Comparison of ENCODE assay signal across 9 mouse cellular contexts in genomic region chr9:41028470-41028869, GRCm38 (mm10). TPM values are rescaled to one million over a fixed set of nuclear protein-coding genes. Genes with fewer than 3 reads are reported as not detected.
DNase-seq lines count a peak whose midpoint lies in the region; ATAC-seq lines count a peak whose summit lies in the region.
"Had no signal": no experiment of that assay in that cellular context is flagged by ENCODE, and none has a peak within 500 bp of the region (broad histone marks: within the 10 kb centered on the region; RNA-seq: fewer than 3 reads in every experiment).

No protein-coding gene starts in this region.

- peak; percentile 71 for DNase-seq in hindbrain, embryonic 11.5 days (ENCODE audit: low spot score)
- peak; percentile 80 for DNase-seq in CD4-positive, CD25-positive, alpha-beta regulatory T cell, adult 2 months (ENCODE audit: low read depth, low spot score)
- DNase-seq in adipocyte (ENCODE audit: low spot score) (peak; percentile 12), MN1 (ENCODE audit: low spot score) (no peak)
- peak; percentile 31 for DNase-seq in embryonic facial prominence, embryonic 14.5 days (ENCODE audit: low spot score)
- DNase-seq in layer of hippocampus, postnatal 36 days = peak; percentile 42 to 49

- H3K9me3 ChIP-seq in hindbrain, embryonic 11.5 days (ENCODE audit: control insufficient read depth, low read length) = no peaks in the 10 kb centered on the region
- H3K9me3 ChIP-seq in hindbrain, embryonic 16.5 days (ENCODE audit: control insufficient read depth, low read length) = no peaks in the 10 kb centered on the region
- no peaks in the 10 kb centered on the region for H3K9me3 ChIP-seq in embryonic facial prominence, embryonic 14.5 days (ENCODE audit: control insufficient read depth, low read length)
- H3K9me3 ChIP-seq: limb, embryonic 15.5 days had no signal

- H3K27ac ChIP-seq in hindbrain, embryonic 11.5 days (ENCODE audit: low read depth, low read length) = no peak overlapping the region
- no peak overlapping the region for H3K27ac ChIP-seq in hindbrain, embryonic 16.5 days (ENCODE audit: low read depth, low read length)
- H3K27ac ChIP-seq in embryonic facial prominence, embryonic 14.5 days (replicated peaks; ENCODE audit: low read depth, low read length) = no peak overlapping the region
- H3K27ac ChIP-seq: limb, embryonic 15.5 days had no signal

- ATAC-seq in hindbrain, embryonic 11.5 days (ENCODE audit: low FRiP score) = no peak
- ATAC-seq in hindbrain, embryonic 16.5 days = no peak
- ATAC-seq in embryonic facial prominence, embryonic 14.5 days (ENCODE audit: low read depth) = no peak
- peak; percentile 62 for ATAC-seq in neutrophil, adult 5-6 weeks (ENCODE audit: extremely low read depth, insufficient number of reproducible peaks, low FRiP score, poor library complexity, severe bottlenecking)

- no peaks in the 10 kb centered on the region for H3K36me3 ChIP-seq in hindbrain, embryonic 11.5 days (ENCODE audit: control insufficient read depth, insufficient read depth, low read length)
- peaks cover 4% of the 10 kb centered on the region; the same call in 1 of the 2 replicates for H3K36me3 ChIP-seq in hindbrain, embryonic 16.5 days (ENCODE audit: control insufficient read depth, insufficient read depth, low read length)
- no peaks in the 10 kb centered on the region for H3K36me3 ChIP-seq in embryonic facial prominence, embryonic 14.5 days (ENCODE audit: control insufficient read depth, insufficient read depth, low read length)

- H3K9ac ChIP-seq in hindbrain, embryonic 11.5 days (ENCODE audit: low read depth, low read length) = no peak overlapping the region
- H3K9ac ChIP-seq in hindbrain, embryonic 16.5 days (ENCODE audit: low read depth, low read length) = no peak overlapping the region
- no peak overlapping the region for H3K9ac ChIP-seq in embryonic facial prominence, embryonic 14.5 days (ENCODE audit: low read depth, low read length)
- H3K9ac ChIP-seq: limb, embryonic 15.5 days had no signal

- 0 out of 2 replicates have a peak, but pooled peaks cover 3% of the 10 kb centered on the region for H3K4me1 ChIP-seq in hindbrain, embryonic 11.5 days (replicated peaks; ENCODE audit: control insufficient read depth, insufficient read depth, low read length)
- H3K4me1 ChIP-seq in hindbrain, embryonic 16.5 days (ENCODE audit: control insufficient read depth, insufficient read depth, low read depth, low read length) = peaks cover 9% of the 10 kb centered on the region
- peaks cover 10% of the 10 kb centered on the region for H3K4me1 ChIP-seq in embryonic facial prominence, embryonic 14.5 days (ENCODE audit: control insufficient read depth, insufficient read depth, low read length)

- WGBS in hindbrain, embryonic 11.5 days = 44% methylated on average over 5 of the region's 5 CpGs
- WGBS in hindbrain, embryonic 16.5 days = 46% methylated on average over 5 of the region's 5 CpGs
- WGBS in embryonic facial prominence, embryonic 14.5 days = 48% methylated on average over 5 of the region's 5 CpGs

- no peaks in the 10 kb centered on the region for H3K27me3 ChIP-seq in hindbrain, embryonic 11.5 days (ENCODE audit: control insufficient read depth, insufficient read depth, low read length)
- H3K27me3 ChIP-seq in hindbrain, embryonic 16.5 days (replicated peaks; ENCODE audit: control insufficient read depth, insufficient read depth, low read length) = no peaks in the 10 kb centered on the region
- H3K27me3 ChIP-seq in embryonic facial prominence, embryonic 14.5 days (replicated peaks; ENCODE audit: control insufficient read depth, insufficient read depth, low read length) = no peaks in the 10 kb centered on the region
- H3K27me3 ChIP-seq: limb, embryonic 15.5 days had no signal

- H3K4me2 ChIP-seq in hindbrain, embryonic 11.5 days (replicated peaks; ENCODE audit: low read depth, low read length) = no peak overlapping the region
- H3K4me2 ChIP-seq in hindbrain, embryonic 16.5 days (ENCODE audit: low read length) = no peak overlapping the region
- no peak overlapping the region for H3K4me2 ChIP-seq in embryonic facial prominence, embryonic 14.5 days (ENCODE audit: low read depth, low read length)
- H3K4me2 ChIP-seq: limb, embryonic 15.5 days had no signal

- no peak overlapping the region for H3K4me3 ChIP-seq in hindbrain, embryonic 11.5 days (ENCODE audit: low read depth, low read length)
- H3K4me3 ChIP-seq in hindbrain, embryonic 16.5 days (ENCODE audit: low read length) = no peak overlapping the region
- H3K4me3 ChIP-seq in embryonic facial prominence, embryonic 14.5 days (ENCODE audit: low read depth, low read length) = no peak overlapping the region
- H3K4me3 ChIP-seq: limb, embryonic 15.5 days had no signal

RNA-seq across cellular contexts. Expression of gene Crtam, which starts 24.0 kb away (rescaled TPM):
- 0.06 and 0.17 TPM in 2 replicates for polyA plus RNA-seq in hindbrain, embryonic 11.5 days (2014; fragmentation: Nextera tagmentation; extraction: Ambion mirVana)
- polyA plus RNA-seq in hindbrain, embryonic 16.5 days (2015; fragmentation: Nextera tagmentation; extraction: Ambion mirVana) = 0.06 and 0.40 TPM in 2 replicates
- 0.39 TPM in 1 of 2 replicates, not detected in the other for polyA plus RNA-seq in embryonic facial prominence, embryonic 14.5 days (2014; fragmentation: Nextera tagmentation; extraction: Ambion mirVana)
- under 1 TPM; 0.10 to 0.18 TPM for total RNA-seq in layer of hippocampus, postnatal 36 days (2021)
- 2.1 TPM in 2 replicates for total RNA-seq in neutrophil, adult 5-6 weeks (2017)
